In the genomic region with DNA sequence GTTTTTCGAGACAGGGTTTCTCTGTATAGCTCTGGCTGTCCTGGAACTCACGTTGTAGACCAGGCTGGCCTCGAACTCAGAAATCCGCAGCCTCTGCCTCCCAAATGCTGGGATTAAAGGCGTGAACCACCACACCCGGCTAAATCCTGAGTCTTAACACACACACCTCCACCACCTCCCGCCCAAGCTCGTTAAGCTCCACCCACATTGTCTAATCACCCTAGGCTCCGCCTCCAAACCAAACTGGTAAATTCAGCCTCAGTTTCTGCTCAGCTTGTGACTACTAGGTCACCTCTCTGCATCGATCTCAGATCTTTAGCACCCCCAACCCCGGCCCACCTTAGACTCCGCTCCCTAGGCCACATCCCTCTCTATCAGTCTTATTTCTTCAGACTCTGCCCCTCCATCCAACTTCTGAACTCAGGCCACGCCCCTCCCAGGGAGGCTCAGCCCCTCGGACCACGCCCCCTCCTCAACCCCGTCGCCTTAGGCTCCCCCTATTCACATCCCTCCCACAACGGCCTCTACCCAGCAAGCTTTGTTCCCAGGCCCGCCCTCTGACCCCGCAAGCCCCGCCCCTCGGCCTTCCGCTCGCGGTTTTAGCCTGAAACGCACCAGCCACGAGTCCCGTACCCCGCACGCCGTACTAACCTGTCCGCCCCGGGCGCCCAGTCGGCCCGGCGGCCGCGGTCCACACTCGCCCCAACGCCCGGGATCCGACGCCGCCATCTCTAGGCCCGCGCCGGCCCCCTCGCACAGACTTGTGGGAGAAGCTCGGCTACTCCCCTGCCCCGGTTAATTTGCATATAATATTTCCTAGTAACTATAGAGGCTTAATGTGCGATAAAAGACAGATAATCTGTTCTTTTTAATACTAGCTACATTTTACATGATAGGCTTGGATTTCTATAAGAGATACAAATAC, we compare ENCODE assay signal across 7 mouse cellular contexts. TPM values are rescaled to one million over a fixed set of nuclear protein-coding genes. Genes with fewer than 3 reads are reported as not detected.
DNase-seq lines count a peak whose midpoint lies in the region; ATAC-seq and TF ChIP-seq lines count a peak whose summit lies in the region.

A gene (minus strand): TSS at position 757 of the 925 bp plus-strand sequence.

- TF ChIP-seq CTCF in kidney, adult 2 months (conservative IDR thresholded peaks at IDR 0.05; ENCODE audit: insufficient read depth, insufficient read length, low read depth, low read length), result no peak
- no peak for TF ChIP-seq CTCF in spleen, adult 2 months (IDR thresholded peaks at IDR 0.05; ENCODE audit: extremely low read depth, insufficient read depth, insufficient read length, insufficient replicate concordance)

- peak within 1 kb of the TSS; percentile 97 for H3K27ac ChIP-seq in embryonic facial prominence, embryonic 12.5 days
- H3K27ac ChIP-seq in kidney, adult 2 months (ENCODE audit: insufficient read depth, low read depth, low read length), result peak within 1 kb of the TSS; percentile 99
- H3K27ac ChIP-seq in limb, embryonic 12.5 days, result peak within 1 kb of the TSS; percentile 98
- peak within 1 kb of the TSS; percentile 99 for H3K27ac ChIP-seq in midbrain, embryonic 15.5 days
- H3K27ac ChIP-seq in spleen, adult 2 months (ENCODE audit: insufficient read depth, low read length), result peak within 1 kb of the TSS; percentile 100

- peak; percentile 91 for ATAC-seq in embryonic facial prominence, embryonic 12.5 days (ENCODE audit: insufficient number of reproducible peaks, insufficient read depth, low FRiP score, low TSS enrichment)
- ATAC-seq in limb, embryonic 12.5 days (ENCODE audit: insufficient number of reproducible peaks, insufficient read depth, low FRiP score, low TSS enrichment, low read depth), result peak; percentile 91
- peak; percentile 89 for ATAC-seq in midbrain, embryonic 15.5 days (replicated peaks)

- H3K27me3 ChIP-seq in embryonic facial prominence, embryonic 12.5 days, result no peaks in the 10 kb centered on the region
- no peaks in the 10 kb centered on the region for H3K27me3 ChIP-seq in kidney, adult 2 months (replicated peaks; ENCODE audit: control insufficient read depth, insufficient read depth, low read length)
- H3K27me3 ChIP-seq in limb, embryonic 12.5 days, result 0 out of 2 replicates have a peak, but pooled peaks cover 3% of the 10 kb centered on the region
- no peaks in the 10 kb centered on the region for H3K27me3 ChIP-seq in midbrain, embryonic 15.5 days (replicated peaks)
- no peaks in the 10 kb centered on the region for H3K27me3 ChIP-seq in spleen, adult 2 months (ENCODE audit: control insufficient read depth, insufficient read depth, low read length)

- H3K4me1 ChIP-seq in embryonic facial prominence, embryonic 12.5 days, result peaks cover 5% of the 10 kb centered on the region
- peaks cover 3% of the 10 kb centered on the region; the same call in 1 of the 2 replicates for H3K4me1 ChIP-seq in kidney, adult 2 months (ENCODE audit: control insufficient read depth, insufficient read depth, low read length)
- peaks cover 14% of the 10 kb centered on the region; the same call in 1 of the 2 replicates for H3K4me1 ChIP-seq in limb, embryonic 12.5 days (replicated peaks)
- H3K4me1 ChIP-seq in midbrain, embryonic 15.5 days, result peaks cover 16% of the 10 kb centered on the region
- peaks cover 5% of the 10 kb centered on the region; the same call in 1 of the 2 replicates for H3K4me1 ChIP-seq in spleen, adult 2 months (ENCODE audit: control insufficient read depth, insufficient read depth, insufficient read length)

- WGBS in embryonic facial prominence, embryonic 12.5 days, result 2% methylated on average over 52 of the region's 52 CpGs
- 1% methylated on average over 52 of the region's 52 CpGs for WGBS in kidney, adult 2 months
- WGBS in limb, embryonic 12.5 days, result 2% methylated on average over 52 of the region's 52 CpGs
- 3% methylated on average over 51 of the region's 52 CpGs for WGBS in midbrain, embryonic 15.5 days
- under 1% methylated on average over 52 of the region's 52 CpGs for WGBS in spleen, adult 2 months

- H3K4me2 ChIP-seq in embryonic facial prominence, embryonic 12.5 days (replicated peaks), result peak within 1 kb of the TSS; percentile 32
- H3K4me2 ChIP-seq in limb, embryonic 12.5 days, result peak within 1 kb of the TSS; percentile 50
- peak within 1 kb of the TSS; percentile 47 for H3K4me2 ChIP-seq in midbrain, embryonic 15.5 days

- TF ChIP-seq POLR2A in kidney, adult 2 months (IDR thresholded peaks at IDR 0.05; ENCODE audit: low read depth, low read length), result no peak
- TF ChIP-seq POLR2A in spleen, adult 2 months (IDR thresholded peaks at IDR 0.05; ENCODE audit: low read depth, low read length), result no peak

- no peaks in the 10 kb centered on the region for H3K9me3 ChIP-seq in embryonic facial prominence, embryonic 12.5 days
- no peaks in the 10 kb centered on the region for H3K9me3 ChIP-seq in limb, embryonic 12.5 days
- no peaks in the 10 kb centered on the region for H3K9me3 ChIP-seq in midbrain, embryonic 15.5 days

- H3K4me3 ChIP-seq in embryonic facial prominence, embryonic 12.5 days, result peak within 1 kb of the TSS; percentile 63
- H3K4me3 ChIP-seq in kidney, adult 2 months (ENCODE audit: insufficient read depth, low read depth, low read length), result peak within 1 kb of the TSS; percentile 83
- peak within 1 kb of the TSS; percentile 64 for H3K4me3 ChIP-seq in limb, embryonic 12.5 days (replicated peaks)
- H3K4me3 ChIP-seq in midbrain, embryonic 15.5 days, result peak within 1 kb of the TSS; percentile 83
- H3K4me3 ChIP-seq in spleen, adult 2 months (ENCODE audit: extremely low read depth, insufficient read depth, insufficient read length), result peak within 1 kb of the TSS; percentile 94

- peak; percentile 94 for DNase-seq in adrenal gland, postnatal 25 days
- DNase-seq in heart, adult 18-20 months, result peak; percentile 97
- peak; percentile 98 for DNase-seq in kidney, adult 2 months
- peak; percentile 96 to 97 for DNase-seq in spleen, adult 2 months (ENCODE audit: low read depth in 1 of 2, low spot score in 2 of 2)

- H3K36me3 ChIP-seq in embryonic facial prominence, embryonic 12.5 days, result peaks cover 54% of the 10 kb centered on the region
- no peaks in the 10 kb centered on the region for H3K36me3 ChIP-seq in kidney, adult 2 months (ENCODE audit: control insufficient read depth, insufficient read depth, low read length)
- peaks cover 67% of the 10 kb centered on the region for H3K36me3 ChIP-seq in limb, embryonic 12.5 days
- H3K36me3 ChIP-seq in midbrain, embryonic 15.5 days (replicated peaks), result peaks cover 17% of the 10 kb centered on the region
- H3K36me3 ChIP-seq in spleen, adult 2 months (ENCODE audit: control insufficient read depth, insufficient read depth, low read length), result peaks cover 17% of the 10 kb centered on the region

- H3K9ac ChIP-seq in embryonic facial prominence, embryonic 12.5 days, result peak within 1 kb of the TSS; percentile 67
- H3K9ac ChIP-seq in limb, embryonic 12.5 days (replicated peaks), result peak within 1 kb of the TSS; percentile 87
- H3K9ac ChIP-seq in midbrain, embryonic 15.5 days, result peak within 1 kb of the TSS; percentile 92

RNA-seq across cellular contexts. Expression of the gene that starts here (rescaled TPM):
- total RNA-seq in adrenal gland, postnatal 25 days (2021), result 36.0 and 49.2 TPM in 2 replicates
- 60.4 and 60.9 TPM in 2 replicates for polyA plus RNA-seq in embryonic facial prominence, embryonic 12.5 days (2016; fragmentation: Nextera tagmentation; extraction: Ambion mirVana)
- total RNA-seq in heart, adult 18-20 months (2021), result 10 to 100 TPM; 50.4 to 56.7 TPM
- polyA plus RNA-seq in kidney, adult 2 months (2012; rRNA removed), result 57.1 and 75.4 TPM in 2 replicates
- polyA plus RNA-seq in limb, embryonic 12.5 days (2016; fragmentation: Nextera tagmentation; extraction: Ambion mirVana), result 50.8 and 53.7 TPM in 2 replicates
- polyA plus RNA-seq in midbrain, embryonic 15.5 days (2015; fragmentation: Nextera tagmentation; extraction: Ambion mirVana), result 64.5 and 66.5 TPM in 2 replicates
- 46.4 and 73.7 TPM in 2 replicates for polyA plus RNA-seq in spleen, adult 2 months (2012; rRNA removed)

Comparison
In these comparisons a context has a peak if more than half of its experiments do, and no peak if none do; other contexts are left out.
1. Peak in every context shown above with its lines: DNase-seq, ATAC-seq, H3K4me3 ChIP-seq and H3K27ac ChIP-seq.